Mouse (Mus musculus): ENCODE measurements around the gene 3110082I17Rik. TPM values are rescaled to one million over a fixed set of nuclear protein-coding genes. Genes with fewer than 3 reads are reported as not detected.

The 3110082I17Rik gene
- 1 to 10 TPM; 9.9 to 10.0 TPM for total RNA-seq (2021)

DNA sequence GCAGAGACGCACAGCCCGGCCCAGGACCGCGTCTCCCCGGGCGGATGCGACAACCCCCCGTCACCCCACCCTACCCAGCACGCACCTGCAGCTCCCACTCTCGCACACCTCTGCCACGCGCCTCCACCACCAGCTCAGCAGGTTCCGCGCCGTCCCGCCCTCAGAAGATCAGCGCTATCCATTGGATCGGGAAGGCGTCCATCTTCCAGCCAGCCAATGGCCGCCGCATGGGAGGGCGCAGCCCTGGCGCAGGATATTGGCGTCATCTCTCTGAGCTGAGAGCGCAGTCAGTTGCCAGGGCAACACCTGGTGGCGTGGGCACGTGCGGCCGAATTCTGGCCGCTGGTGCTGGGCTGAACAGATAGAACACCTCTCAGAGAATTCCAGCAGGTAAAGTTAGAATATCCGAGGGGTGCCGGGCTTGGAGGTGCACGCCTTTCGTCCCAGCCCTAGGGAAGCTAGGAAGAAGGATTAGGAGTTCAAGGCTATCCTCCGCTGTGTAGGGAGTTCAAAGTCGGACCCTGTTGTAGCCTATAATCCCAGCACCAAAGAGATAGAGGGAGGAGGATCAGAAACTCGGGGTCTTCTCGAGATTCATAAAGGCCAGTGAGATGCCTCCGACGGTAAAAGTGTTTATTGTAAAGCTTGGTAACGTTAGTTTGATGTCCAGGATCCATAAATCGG, at the start of gene 3110082I17Rik:
Gene 3110082I17Rik, minus strand, starts transcription at position 144 of the 684 bp plus-strand sequence.
- DNase-seq = peak; percentile 99

DNA sequence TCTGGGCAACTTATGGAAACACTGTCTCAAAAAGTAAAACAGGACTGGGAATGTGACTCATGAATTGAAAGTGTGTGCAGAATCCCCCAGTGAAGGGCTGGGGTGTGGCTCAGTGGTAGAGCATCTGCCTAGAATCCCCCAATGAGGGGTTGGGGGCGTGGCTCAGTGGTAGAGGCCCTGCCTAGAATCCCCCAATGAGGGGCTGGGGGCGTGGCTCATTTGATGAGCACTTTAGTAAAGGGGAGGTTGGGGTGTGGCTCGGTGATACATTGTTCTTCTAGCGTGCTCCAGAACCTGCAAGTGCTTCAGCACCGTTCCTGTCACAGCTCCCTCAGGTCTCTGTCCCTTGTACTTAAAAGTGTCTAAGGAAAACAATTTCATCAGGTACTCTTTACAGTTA, 45.9 kb upstream of the 3110082I17Rik start:
- intact Hi-C loops (cut with DNase I) = loop anchor here (5.0 kb wide), 1 partner anchor 174 kb away; no protein-coding TSS in a partner anchor
- no peak for DNase-seq

More for the DNA sequence above, at the start of gene 3110082I17Rik:
- intact Hi-C loops (cut with DNase I) = loop anchor here (2.0 kb wide), 1 partner anchor 24 kb away; the partner anchor contains the start of gene Zfand2a

DNA sequence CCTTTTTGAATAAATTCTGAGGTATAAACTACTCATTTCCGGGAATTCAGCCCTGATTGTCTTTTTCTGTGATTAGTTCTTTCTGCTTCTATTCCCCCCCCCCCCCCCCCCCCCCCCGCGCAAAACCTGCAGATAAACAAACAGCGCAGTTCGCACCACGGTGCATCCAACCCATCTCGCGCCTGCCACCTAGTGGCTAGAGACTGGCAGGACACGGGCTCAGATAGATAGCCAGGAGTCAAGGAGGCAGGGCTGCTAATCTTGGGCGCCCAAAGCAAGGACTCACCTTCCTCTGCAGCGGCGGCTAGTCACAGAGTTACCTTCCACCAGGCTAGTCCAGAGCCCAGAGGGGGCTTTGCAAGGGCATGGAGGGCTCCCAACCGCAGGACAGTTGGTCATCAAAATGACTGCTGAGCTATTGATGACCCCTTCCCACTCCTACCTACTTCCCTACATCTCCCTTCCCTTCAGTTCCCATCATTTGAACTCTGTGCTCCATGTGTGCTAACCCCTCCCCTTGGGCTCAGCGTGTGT, 44.8 kb upstream of the 3110082I17Rik start:
- peak; percentile 79 to 91 for DNase-seq
- intact Hi-C loops (cut with DNase I) = loop anchor here (1.0 to 5.0 kb wide), 2 partner anchors 141 to 173 kb away; no protein-coding TSS in a partner anchor

DNA sequence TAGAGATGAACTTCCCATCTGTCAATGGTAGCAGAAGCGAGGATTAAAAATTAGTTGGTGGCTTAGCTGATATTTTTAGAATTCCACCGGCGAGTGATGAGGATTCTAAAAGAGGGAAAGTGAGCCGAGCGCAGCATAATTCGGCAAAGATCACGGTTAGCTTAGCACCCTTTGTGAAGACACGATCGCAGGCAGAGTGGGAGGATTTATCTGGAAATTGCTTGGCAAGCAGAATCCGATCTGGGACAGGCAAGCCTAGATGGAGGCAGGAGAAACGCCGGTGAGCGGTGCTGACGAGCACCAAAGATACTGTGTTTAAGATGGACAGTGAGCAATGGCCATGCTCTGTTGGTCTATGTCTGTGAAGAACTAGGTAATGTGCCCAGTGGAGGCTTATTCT, 42.0 kb upstream of the 3110082I17Rik start:
- intact Hi-C loops (cut with DNase I) = loop anchor here (5.0 kb wide), 1 partner anchor 220 kb away; no protein-coding TSS in a partner anchor
- no peak for DNase-seq

DNA sequence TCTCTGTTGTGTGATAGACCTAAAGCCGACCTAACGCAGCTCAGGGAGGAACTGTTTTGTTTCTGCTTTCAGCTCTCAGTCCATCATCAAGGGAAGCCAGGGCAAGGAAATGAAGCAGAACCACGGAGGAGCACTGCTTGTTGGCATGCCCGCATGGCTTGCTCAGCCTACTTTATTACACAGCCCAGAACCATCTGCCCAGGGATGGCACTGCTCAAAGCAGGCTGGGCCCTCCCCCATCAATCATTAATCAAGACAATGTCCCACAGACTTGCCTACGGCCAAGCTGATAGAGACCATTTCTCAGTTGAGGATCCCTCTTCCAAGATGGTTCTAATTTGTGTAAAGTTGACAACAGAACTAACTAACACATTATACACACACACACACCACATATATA, 38.5 kb upstream of the 3110082I17Rik start:
- no peak for DNase-seq
- intact Hi-C loops (cut with DNase I) = no loop called here

DNA sequence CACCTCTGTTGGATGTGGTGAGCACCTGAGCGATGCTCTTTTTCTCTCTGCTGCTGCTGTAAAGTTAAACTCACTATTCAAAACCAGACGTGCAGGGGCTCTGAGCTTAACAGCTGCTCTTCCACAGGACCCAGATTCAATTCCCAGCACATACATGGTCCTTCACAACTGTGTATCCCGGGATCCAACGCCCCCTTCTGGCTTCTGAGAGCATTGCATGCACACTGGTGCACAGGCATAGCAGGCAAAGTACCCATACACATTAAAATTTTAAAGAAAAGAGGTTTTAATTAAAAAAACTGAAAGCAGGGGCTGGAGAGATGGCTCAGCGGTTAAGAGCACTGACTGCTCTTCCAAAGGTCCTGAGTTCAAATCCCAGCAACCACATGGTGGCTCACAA, 36.6 kb upstream of the 3110082I17Rik start:
- no peak for DNase-seq
- intact Hi-C loops (cut with DNase I) = no loop called here

DNA sequence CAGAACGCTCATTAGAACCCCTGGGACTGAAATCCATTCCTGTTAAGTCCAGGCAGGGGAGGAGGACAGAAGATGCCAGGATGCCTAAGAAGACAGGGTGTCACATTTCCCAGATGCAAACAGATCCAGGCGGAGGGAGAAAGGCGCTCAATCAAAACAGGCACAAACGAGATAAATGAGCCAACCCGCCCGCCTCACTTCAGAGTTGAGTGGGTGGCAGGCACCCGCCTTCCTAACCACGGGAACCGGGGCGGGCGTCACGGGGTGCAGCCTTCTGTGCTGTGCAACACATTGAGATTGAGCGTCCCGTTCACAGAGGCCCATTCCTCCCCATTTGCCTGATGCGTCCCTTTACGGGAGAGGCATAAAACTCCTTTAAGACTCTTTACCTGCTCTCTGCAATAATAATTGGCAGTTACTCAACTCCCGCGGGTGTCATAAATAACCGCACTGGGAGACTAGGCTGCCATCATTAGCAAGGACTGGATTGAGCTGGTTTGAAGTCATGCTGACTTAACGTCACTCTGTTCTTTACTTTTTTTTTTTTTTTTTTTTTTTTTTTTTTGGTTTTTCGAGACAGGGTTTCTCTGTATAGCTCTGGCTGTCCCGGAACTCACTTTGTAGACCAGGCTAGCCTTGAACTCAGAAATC, 34.8 kb upstream of the 3110082I17Rik start:
- DNase-seq = no peak
- intact Hi-C loops (cut with DNase I) = no loop called here

DNA sequence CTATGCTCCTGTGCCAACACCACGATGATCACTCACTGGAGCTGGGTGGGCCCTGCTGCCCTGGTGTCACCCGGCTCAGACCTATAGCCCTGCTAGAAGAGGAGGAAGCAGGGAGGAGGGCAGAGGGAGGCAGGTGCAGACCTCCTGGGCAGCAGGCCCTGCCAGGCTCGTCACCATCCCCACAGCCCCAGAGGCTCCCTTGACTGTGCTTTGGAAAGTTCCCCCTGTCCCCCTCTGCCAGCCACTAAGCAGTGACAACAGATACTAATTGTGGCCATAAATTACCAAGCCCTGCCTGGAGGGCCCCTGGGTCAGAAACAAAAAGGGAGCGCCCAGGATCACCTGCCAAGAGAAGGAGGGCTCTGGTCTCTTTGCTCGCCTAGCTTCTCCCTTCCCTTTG, 33.4 kb upstream of the 3110082I17Rik start:
- intact Hi-C loops (cut with DNase I) = no loop called here
- DNase-seq = no peak

DNA sequence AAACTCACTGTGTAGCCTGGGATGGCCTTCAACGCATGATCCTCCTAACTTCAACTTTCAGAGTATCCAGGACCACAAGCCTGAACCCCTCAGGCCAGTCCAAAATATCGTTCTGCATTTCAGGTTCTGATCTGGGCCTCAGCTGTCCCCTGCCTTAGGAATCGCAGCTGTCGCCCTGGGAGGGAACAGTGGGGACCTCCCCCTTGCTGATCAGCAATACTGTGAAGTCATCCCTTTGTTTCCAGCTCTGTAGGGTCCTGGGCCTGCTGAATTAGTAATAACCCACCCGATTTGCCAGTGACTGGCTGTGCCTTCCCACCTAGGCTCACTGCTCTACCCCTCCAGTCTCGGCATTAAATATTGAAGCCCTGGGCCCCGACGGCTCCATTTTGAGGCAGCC, 31.0 kb upstream of the 3110082I17Rik start:
- intact Hi-C loops (cut with DNase I) = no loop called here

DNA sequence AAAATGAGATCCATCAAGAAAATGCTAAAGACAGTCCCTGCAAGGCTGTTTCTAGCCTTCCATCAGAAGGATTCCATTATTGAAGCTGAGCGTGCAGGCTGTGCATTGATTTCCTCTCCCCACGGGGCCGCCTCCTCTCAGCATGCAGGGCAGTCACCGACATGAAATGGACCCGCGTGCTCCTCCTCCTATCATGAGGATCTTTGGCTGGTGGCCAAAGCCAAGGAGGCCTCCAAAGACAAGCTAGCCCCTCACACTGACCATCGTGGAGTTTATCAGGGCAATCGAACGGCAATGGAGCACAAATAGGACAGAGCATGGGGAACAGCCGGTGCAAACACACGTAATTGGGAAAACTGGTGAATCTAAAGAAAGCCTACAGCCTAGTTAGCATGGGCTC, 29.8 kb upstream of the 3110082I17Rik start:
- intact Hi-C loops (cut with DNase I) = no loop called here
- DNase-seq = no peak

More for the DNA sequence above, 31.0 kb upstream of the 3110082I17Rik start:
- DNase-seq = no peak

DNA sequence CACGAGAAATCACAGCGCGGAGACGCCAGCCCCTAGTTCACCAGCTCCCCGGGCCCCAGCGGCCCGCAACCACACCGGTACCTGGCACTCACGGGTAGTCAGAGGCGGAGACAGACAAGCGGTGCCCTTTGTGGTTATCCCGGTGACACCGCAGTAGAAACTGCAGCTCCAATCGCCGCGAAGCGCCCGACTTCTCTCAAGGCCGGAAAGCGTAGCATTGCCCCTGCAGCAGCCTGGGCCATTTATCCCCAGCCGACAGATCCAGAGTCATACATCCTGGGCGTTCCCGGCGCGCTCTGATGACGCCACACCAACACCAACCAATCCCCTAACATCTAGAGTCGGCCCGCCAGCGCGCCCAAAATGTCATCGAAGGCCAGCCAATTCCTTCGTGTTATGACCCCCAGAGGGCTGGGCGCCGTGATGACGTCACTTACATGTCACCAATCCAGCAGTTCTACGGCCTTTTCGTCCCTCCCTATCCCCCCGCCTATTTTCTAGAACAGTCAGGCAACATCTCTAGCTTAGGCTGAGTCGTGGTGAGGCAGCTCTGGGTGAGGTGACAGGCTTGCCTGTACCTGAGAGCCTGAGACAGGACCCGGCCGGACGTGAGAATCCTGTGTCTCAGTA, 24.0 kb upstream of the 3110082I17Rik start, which contains the start of gene Zfand2a:
Gene Zfand2a, minus strand, starts transcription at position 365 of the 630 bp plus-strand sequence.
- intact Hi-C loops (cut with DNase I) = loop anchor here (2.0 kb wide), 1 partner anchor 23 kb away; the partner anchor contains the start of gene 3110082I17Rik

DNA sequence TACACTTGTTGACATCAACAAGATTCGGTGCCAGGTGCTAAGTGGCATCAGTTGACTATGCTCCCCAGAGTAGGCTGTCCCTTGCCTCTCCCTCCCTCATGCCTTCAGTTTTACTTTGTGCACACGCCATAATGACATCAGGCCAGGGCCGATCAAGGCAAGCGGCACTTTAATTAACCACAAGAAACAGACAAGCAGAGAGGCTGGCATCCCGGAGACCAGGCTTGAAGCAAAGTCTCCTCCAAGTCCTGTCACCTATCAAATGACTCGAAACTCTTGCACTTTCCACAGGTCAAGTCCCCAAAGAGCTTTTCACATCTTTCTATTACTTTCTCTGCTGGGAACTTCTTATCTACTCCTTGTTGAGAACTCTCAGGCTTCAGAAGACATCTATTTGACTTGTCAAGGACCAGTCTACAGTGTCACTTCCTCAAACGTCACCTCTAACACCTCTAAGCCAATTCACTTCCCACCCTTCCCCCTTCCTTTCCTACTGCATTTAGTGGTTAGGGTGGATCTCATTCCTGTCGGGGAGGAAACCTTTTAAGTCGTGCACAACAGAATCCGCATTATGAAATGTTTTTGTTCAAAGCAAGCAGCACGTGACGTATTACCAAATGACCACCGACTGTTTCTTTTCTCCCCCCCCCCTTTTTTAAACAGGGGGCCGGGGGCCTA, 23.0 kb upstream of the 3110082I17Rik start:
- intact Hi-C loops (cut with DNase I) = no loop called here
- DNase-seq = no peak

More for the DNA sequence above, 24.0 kb upstream of the 3110082I17Rik start, which contains the start of gene Zfand2a:
- DNase-seq = peak; percentile 99 to 100

DNA sequence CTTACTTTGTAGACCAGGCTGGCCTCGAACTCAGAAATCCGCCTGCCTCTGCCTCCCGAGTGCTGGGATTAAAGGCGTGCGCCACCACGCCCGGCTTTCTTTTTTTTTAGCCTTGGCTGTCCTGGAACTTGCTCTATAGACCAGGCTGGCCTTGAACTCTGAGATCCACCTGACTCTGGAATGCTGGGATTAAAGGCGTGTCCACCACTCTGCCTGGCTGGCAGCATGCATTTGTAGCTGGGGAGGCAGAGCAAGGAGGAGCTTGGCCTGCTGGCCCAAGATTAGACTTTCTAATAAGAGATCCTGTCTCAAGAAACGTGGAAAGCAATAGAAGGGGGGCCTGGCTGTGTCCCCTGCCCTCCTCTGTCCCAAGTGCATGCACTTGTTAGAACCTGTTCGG, 20.1 kb upstream of the 3110082I17Rik start:
- no peak for DNase-seq
- intact Hi-C loops (cut with DNase I) = no loop called here

DNA sequence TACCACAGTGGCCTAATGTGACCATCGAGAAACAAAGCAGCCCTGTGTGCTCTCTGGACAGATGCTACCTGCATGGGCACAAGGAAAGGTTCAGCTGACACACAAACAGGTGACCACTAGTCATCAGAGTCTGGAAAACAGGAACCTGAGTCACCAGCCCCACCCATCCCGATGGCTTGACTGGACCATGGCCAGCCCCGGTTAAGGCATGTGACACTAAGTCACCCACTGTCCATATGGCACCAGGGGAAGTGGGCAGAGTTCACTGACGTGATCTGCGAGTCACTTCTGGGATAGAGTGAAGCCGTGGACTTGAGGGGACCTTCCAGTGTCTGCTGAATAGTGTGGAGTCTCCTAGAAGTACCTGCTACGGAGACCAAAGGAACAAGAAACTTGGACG, 18.8 kb upstream of the 3110082I17Rik start:
- no peak for DNase-seq
- intact Hi-C loops (cut with DNase I) = no loop called here

DNA sequence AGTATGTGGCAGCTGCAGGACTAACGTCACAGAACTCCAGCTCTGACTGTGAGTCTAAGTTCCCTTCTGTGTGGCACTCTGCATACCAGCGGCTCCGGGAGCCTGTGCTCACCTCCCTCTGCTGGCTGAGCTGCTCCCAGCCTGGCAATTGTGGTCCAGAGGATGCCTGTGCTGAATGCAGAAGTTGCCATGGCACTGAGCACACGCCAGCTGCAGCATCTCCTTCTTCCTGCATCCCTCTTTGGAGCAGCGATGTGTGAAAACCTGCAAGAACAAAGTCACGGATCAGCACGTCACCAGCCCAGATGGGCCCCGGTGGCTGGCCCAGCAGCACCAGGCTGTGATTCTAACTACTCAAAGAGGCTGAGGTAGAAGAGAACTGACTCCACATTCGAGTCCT, 14.4 kb upstream of the 3110082I17Rik start:
- intact Hi-C loops (cut with DNase I) = no loop called here
- no peak for DNase-seq

DNA sequence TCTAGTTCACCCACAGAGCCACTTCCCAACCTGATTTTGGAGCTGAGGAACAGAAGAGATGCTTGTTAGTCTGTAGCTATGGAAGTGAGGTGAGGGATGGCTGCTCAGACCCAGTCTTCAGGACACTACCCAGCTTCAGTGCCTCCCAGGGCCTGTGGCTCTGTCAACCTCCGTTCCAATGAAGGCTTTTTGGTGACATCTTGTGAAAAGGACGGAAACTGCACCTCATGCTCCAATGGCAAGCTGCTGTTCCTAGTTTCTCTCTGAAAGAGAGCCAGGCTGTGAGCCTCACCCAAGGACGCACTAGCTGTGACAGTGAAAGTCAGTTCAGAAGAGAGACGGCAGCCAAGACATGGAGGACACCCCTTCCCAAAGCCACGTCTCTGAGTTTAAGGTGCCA, 7.7 kb upstream of the 3110082I17Rik start:
- intact Hi-C loops (cut with DNase I) = loop anchor here (1.0 kb wide), 1 partner anchor 104 kb away; no protein-coding TSS in a partner anchor
- peak; percentile 52 to 63 for DNase-seq

DNA sequence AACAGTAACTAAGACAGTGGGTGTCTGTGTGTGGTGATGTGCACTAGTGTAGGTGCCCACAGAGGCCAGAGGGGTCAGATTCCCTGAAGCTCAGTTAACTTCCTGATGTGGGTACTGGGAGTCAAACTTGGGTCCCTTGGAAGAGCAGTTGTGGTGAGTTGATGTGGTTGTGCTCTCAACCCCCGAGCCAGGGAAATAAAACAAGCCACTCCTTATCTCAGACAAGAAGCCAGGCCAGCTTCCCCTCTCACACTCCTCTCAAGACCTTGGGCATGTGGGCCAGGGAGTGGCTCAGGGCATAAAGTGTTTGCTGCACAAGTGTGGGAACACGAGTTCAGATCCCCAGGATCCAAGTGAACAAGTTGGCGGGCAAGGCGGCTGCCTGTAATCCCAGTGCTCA, 6.5 kb upstream of the 3110082I17Rik start:
- no peak for DNase-seq
- intact Hi-C loops (cut with DNase I) = no loop called here

DNA sequence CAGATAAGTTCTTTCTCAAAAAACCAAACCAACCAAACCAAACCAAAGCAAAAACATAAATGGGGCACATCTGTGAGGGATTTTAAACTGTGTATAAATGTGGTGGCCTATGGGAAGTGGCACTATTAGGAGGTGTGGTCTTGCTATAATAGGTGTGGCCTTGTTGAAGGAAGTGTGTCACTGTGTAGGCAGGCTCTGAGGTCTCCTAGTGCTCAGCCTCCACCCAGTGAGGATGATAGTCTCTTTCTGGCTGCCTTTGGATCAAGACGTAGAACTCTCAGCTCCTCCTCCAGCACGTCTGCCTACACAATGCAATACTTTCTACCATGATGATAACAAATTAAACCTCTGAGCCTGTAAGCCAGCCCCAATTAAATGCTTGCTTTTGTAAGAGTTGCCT, 6.0 kb upstream of the 3110082I17Rik start:
- DNase-seq = no peak
- intact Hi-C loops (cut with DNase I) = no loop called here

DNA sequence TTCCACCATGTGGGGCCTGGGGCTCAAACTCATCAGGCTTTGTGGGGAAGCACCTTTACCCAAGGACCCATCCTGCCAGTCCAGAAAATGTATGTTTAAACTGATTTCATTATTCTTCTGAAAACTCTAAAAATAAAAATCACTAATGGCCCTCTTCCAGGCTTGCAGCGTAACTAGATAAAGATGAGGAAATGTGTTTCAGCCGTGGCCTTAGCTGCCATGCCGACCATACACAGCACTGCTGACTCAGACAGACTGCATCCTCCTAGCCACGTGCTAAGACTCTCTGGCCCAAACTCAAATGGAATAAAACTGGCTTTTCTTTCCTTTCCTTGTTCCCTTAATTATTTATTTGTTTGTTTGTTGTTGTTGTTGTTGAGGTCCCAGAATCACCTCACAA, 4.5 kb upstream of the 3110082I17Rik start:
- intact Hi-C loops (cut with DNase I) = no loop called here

DNA sequence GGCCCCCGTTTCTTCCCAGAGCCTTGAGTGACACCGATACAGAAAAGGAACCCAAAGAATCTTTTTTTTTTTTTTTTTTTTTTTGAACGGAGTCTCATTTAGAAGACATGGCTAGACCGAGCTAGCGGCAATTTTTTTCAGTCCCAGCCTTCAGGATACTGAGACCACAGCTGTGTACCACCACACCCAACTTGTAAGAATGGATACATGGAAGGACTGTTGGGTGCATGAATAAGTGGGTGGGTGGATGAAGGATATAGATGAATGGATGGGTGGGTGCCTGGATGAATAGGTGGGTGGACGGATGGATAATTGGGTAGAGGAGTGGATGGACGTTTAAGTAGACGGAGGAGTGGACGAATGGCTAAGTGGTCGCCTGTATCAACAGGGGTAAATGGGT, 389 bp downstream of the 3110082I17Rik start:
- DNase-seq = no peak
- intact Hi-C loops (cut with DNase I) = loop anchor here (2.0 kb wide), 1 partner anchor 25 kb away; the partner anchor contains the start of gene Zfand2a

More for the DNA sequence above, 4.5 kb upstream of the 3110082I17Rik start:
- DNase-seq = peak in 1 of 2 experiments; percentile 20
